Mouse (Mus musculus) intestine, embryonic 15.5 days (tissue): ENCODE measurements around the gene Fez1. TPM values are rescaled to one million over a fixed set of nuclear protein-coding genes. Genes with fewer than 3 reads are reported as not detected.

ENCODE experiments used
- ATAC-seq: fragments of 200-750 bp; cut with Nextera tagmentation; 2 replicates; pipeline ENCODE4 v1.8.0; 2017; ENCODE audit warnings: moderate TSS enrichment, moderate library complexity
- H3K27ac ChIP-seq: fragments of 300-500 bp; sonication (generic); 2 replicates; pipeline ENCODE4 v1.5.1; 2015; ENCODE audit warnings: mild to moderate bottlenecking, inconsistent platforms
- H3K27me3 ChIP-seq: fragments of 300-500 bp; sonication (generic); replicated peaks from 2 replicates; pipeline ENCODE4 v1.6.1; 2015; ENCODE audit warnings: inconsistent platforms
- H3K36me3 ChIP-seq: fragments of 300-500 bp; sonication (generic); 2 replicates; pipeline ENCODE4 v1.6.1; 2015; ENCODE audit warnings: inconsistent platforms
- H3K4me1 ChIP-seq: fragments of 300-500 bp; sonication (generic); replicated peaks from 2 replicates; pipeline ENCODE4 v1.6.1; 2015; ENCODE audit warnings: inconsistent platforms
- H3K4me2 ChIP-seq: fragments of 300-500 bp; sonication (generic); replicated peaks from 2 replicates; pipeline ENCODE4 v1.6.1; 2015; ENCODE audit warnings: mild to moderate bottlenecking, inconsistent platforms
- H3K4me3 ChIP-seq: fragments of 300-500 bp; sonication (generic); replicated peaks from 2 replicates; pipeline ENCODE4 v1.5.1; 2015; ENCODE audit warnings: inconsistent platforms
- H3K9ac ChIP-seq: fragments of 300-500 bp; sonication (generic); 2 replicates; pipeline ENCODE4 v1.6.1; 2015; ENCODE audit warnings: inconsistent platforms
- H3K9me3 ChIP-seq: fragments of 300-500 bp; sonication (generic); 2 replicates; pipeline ENCODE4 v1.6.1; 2016; ENCODE audit warnings: inconsistent platforms
- WGBS: fragments of 180-500 bp; shearing (Covaris S2); methylation state at CpG from one replicate; pipeline ENCODE4 v1.1.7; 2015; 5-methylcytosine and 5-hydroxymethylcytosine counted together
- polyA plus RNA-seq: library from polyadenylated mRNA; unstranded; fragments of >200 nt; fragmentation: Nextera tagmentation; extraction: Ambion mirVana; gene quantifications from 2 replicates; pipeline ENCODE4 v1.2.1, GENCODE M21; 2015

Fez1 gene
- polyA plus RNA-seq, 1 experiment from 2014 or later: 16.9 TPM

DNA sequence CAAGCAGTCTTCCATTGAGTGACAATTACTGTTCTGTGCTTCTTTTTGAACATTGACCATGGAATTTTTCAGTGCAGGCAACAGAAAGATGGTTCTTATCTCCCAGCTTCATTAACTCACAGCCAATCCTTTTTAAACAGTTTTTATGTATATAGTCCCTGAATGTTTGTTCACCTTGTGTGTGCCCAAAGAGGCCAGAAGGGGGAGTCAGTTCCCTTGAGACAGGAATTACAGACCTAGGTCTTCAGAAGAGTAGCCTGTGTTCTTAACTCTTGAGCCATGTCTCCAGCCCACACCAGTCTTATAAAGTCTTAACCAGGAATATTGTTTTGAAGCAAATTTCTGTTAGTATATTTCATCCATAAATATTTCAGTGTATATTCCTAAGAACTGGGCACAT lies 55.1 kb downstream of the Fez1 start:
- H3K9ac ChIP-seq: no peak overlapping the region
- no peaks in the 10 kb centered on the region for H3K4me1 ChIP-seq
- H3K4me2 ChIP-seq: no peak overlapping the region
- no peak overlapping the region for H3K4me3 ChIP-seq
- ATAC-seq: no peak
- H3K27ac ChIP-seq: no peak overlapping the region
- no peaks in the 10 kb centered on the region for H3K27me3 ChIP-seq
- H3K9me3 ChIP-seq: no peaks in the 10 kb centered on the region
- no peaks in the 10 kb centered on the region for H3K36me3 ChIP-seq

DNA sequence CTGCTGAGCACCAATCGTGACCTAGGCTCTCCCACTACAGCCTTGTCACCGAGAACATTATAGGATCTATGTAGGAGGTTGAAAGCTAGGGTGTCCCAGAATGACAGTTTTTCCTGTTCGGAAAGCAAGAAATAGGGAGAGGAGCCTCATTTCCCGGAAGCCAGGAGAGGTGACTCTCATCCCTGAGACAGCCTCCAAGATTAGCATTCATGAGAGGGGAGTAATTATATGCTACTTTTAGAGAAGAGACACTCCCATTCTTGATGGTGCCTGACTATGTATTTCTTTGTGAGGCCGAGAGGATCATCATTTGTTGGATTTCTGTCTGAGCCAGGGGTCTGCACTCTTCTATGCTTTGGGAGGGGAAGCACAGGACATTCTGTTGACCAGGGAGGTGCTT lies 60.0 kb downstream of the Fez1 start:
- Histone ChIP-seq H3K27me3 (no peaks in the 10 kb centered on the region), H3K4me2 (no peak overlapping the region), H3K36me3 (no peaks in the 10 kb centered on the region), H3K4me3 (no peak overlapping the region), H3K4me1 (no peaks in the 10 kb centered on the region), H3K9ac (no peak overlapping the region), H3K27ac (no peak overlapping the region), H3K9me3 (no peaks in the 10 kb centered on the region)
- WGBS: 77% methylated on average over 5 of the region's 5 CpGs
- ATAC-seq: no peak

DNA sequence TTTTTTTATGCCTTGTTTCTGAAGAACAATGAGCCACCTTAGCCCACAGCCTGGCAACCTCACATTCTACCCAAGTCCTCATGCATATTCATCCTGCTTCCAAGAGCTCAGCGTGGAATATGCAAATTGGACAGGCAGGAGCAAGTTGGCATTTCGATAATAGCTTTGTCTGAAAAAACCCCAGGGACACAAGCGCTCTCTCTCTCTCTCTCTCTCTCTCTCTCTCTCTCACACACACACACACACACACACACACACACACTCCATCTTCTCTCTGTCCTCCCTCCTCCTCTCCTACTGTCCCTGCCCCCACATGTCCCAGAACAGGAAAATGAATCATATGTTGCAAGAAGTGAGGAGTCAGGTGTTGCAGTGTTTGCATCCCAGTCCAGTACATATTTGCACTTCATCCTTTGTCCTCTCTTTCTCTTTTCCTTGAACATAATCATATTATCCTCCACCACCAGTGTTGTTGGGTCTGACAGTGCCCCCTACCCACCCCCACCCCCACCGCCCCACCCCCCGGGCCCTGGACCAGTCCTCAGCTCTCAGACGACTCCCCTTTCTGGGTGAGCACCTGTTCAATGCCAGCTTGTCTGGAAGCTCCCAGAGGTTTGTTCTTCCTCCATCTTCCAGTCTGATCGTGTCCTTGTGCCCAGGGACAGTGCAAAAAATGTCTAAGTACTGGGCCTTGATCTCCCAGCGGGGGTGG lies 60.5 kb downstream of the Fez1 start:
- WGBS: 49% methylated on average over 8 of the region's 8 CpGs
- no peak overlapping the region for H3K4me2 ChIP-seq
- H3K9ac ChIP-seq: no peak overlapping the region
- no peaks in the 10 kb centered on the region for H3K4me1 ChIP-seq
- no peak for ATAC-seq
- no peak overlapping the region for H3K4me3 ChIP-seq
- no peaks in the 10 kb centered on the region for H3K36me3 ChIP-seq
- H3K9me3 ChIP-seq: no peaks in the 10 kb centered on the region
- H3K27ac ChIP-seq: no peak overlapping the region
- H3K27me3 ChIP-seq: no peaks in the 10 kb centered on the region

DNA sequence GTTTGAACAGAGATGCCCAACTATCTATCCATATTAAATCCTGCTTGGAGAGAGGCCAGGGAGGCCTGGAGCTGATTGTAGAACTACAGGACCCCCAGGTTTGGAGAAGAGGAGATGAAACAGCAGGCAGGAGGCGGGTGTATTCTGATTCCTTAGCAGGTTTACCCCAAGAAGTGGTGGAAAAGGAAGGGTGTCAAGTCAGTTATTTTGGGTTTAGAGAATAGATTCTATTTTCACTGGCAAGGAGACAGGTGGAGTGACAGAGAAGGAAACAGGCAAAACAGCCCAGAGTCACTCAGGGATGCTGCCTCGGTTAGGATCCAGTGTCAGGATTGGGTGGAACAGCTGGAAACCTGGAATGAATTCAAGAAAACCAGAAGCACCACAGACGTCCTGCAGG lies 61.9 kb downstream of the Fez1 start:
- no peak for ATAC-seq

DNA sequence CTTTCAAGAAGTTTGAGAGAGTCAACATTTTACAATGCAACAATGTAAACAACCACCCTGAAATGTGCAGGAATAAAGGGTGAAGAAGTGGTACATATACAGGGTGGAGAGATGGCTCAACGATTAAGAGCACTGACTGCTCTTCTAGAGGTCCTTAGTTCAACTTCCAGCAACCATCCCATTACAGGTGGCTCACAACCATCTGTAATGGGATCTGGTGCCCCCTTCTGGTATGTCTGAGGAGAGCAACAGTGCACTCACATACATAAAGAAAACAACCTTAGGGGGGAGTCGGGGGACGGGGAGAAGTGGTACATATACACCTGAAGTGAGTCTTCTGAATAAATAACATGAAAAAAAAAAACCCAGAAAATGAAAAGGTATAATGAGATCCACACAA lies 63.6 kb downstream of the Fez1 start:
- Histone ChIP-seq H3K9ac (no peak overlapping the region), H3K4me2 (no peak overlapping the region), H3K9me3 (no peaks in the 10 kb centered on the region), H3K4me3 (no peak overlapping the region), H3K27ac (no peak overlapping the region), H3K4me1 (no peaks in the 10 kb centered on the region), H3K27me3 (no peaks in the 10 kb centered on the region), H3K36me3 (no peaks in the 10 kb centered on the region)
- 71% methylated on average over 3 of the region's 3 CpGs for WGBS
- ATAC-seq: no peak

More for the DNA sequence above, 61.9 kb downstream of the Fez1 start:
- no peaks in the 10 kb centered on the region for H3K9me3 ChIP-seq
- WGBS: 57% methylated on average over 3 of the region's 3 CpGs
- H3K27ac ChIP-seq: no peak overlapping the region
- H3K4me1 ChIP-seq: no peaks in the 10 kb centered on the region
- no peaks in the 10 kb centered on the region for H3K27me3 ChIP-seq
- H3K36me3 ChIP-seq: no peaks in the 10 kb centered on the region
- H3K9ac ChIP-seq: no peak overlapping the region
- H3K4me2 ChIP-seq: no peak overlapping the region
- H3K4me3 ChIP-seq: no peak overlapping the region

DNA sequence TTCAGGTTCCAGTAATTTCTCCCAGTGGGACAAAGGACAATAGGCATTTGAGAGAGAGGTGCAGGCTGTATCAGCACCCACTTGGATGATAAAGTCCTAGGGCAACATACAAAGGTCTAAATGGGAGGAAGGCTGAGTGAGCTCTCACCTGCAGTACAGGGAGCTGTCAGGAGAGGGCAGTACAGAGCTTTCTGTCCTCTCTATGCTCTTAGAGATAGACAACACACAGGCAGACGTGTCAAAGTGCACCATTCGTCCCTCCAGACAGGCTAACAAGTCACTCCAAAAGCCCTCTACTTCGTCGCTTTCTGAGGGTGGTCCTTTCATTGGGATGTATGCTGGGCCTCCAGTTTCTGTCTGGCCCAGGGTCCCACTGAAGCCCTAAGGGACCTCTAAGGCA lies 68.9 kb downstream of the Fez1 start:
- H3K4me3 ChIP-seq: no peak overlapping the region
- no peak overlapping the region for H3K9ac ChIP-seq
- no peaks in the 10 kb centered on the region for H3K4me1 ChIP-seq
- H3K4me2 ChIP-seq: no peak overlapping the region
- H3K27ac ChIP-seq: no peak overlapping the region
- H3K9me3 ChIP-seq: no peaks in the 10 kb centered on the region
- no peaks in the 10 kb centered on the region for H3K36me3 ChIP-seq
- 31% methylated on average over 4 of the region's 4 CpGs for WGBS
- no peak for ATAC-seq
- no peaks in the 10 kb centered on the region for H3K27me3 ChIP-seq

DNA sequence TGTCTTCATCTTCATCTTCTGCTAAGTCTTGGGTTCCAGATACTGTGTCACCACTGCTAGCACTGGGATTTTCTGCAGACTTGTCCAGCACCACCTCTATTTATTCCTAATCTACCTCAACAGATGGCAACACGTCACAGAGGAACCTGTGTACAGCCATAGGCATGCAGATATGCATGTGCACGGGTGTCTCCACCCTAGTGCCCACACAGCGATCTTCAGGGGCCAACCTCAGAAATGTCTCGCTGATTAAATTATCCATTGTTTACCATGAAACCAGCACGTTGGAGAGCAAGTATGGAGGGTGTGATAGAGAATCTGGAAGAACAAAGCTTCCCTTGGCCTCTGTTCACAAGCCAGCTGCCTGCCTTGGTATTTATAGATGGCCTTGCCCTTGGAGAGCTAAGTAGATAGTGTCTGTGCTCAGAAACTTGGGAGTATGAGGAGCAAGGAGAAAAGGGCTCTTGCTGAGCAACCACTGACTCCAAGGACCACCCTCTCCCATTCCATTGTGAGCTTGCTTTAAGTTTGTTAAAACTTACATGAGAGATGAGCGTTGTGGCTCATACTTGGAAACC lies 71.8 kb downstream of the Fez1 start:
- Histone ChIP-seq H3K27ac (no peak overlapping the region), H3K4me2 (no peak overlapping the region), H3K9me3 (no peaks in the 10 kb centered on the region), H3K4me3 (no peak overlapping the region), H3K9ac (no peak overlapping the region), H3K27me3 (no peaks in the 10 kb centered on the region), H3K36me3 (no peaks in the 10 kb centered on the region), H3K4me1 (no peaks in the 10 kb centered on the region)
- ATAC-seq: no peak
- WGBS: 67% methylated on average over 6 of the region's 6 CpGs

DNA sequence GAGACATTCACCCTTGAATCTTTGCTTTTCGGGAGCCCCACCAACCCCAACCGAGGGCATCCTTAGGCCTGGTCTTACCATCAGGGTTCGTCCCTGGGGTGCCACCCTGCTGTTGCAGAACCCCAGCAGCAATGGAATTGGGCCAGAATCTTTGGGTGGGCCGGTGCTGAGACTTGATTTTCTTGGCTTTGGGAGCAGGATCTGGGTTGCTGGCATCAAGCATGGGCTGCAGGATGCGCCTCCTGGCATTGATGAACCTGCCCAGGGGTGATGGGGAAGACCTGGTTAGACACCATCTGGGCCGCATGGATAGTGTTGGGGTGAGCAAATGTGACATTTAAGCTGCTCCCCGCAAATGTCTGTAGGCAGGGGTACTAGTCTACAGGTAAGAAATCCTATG lies 72.6 kb downstream of the Fez1 start:
- Histone ChIP-seq H3K27ac (no peak overlapping the region), H3K4me1 (no peaks in the 10 kb centered on the region), H3K9ac (no peak overlapping the region), H3K9me3 (no peaks in the 10 kb centered on the region), H3K36me3 (no peaks in the 10 kb centered on the region), H3K27me3 (no peaks in the 10 kb centered on the region), H3K4me2 (no peak overlapping the region), H3K4me3 (no peak overlapping the region)
- ATAC-seq: no peak
- WGBS: 88% methylated on average over 7 of the region's 7 CpGs

DNA sequence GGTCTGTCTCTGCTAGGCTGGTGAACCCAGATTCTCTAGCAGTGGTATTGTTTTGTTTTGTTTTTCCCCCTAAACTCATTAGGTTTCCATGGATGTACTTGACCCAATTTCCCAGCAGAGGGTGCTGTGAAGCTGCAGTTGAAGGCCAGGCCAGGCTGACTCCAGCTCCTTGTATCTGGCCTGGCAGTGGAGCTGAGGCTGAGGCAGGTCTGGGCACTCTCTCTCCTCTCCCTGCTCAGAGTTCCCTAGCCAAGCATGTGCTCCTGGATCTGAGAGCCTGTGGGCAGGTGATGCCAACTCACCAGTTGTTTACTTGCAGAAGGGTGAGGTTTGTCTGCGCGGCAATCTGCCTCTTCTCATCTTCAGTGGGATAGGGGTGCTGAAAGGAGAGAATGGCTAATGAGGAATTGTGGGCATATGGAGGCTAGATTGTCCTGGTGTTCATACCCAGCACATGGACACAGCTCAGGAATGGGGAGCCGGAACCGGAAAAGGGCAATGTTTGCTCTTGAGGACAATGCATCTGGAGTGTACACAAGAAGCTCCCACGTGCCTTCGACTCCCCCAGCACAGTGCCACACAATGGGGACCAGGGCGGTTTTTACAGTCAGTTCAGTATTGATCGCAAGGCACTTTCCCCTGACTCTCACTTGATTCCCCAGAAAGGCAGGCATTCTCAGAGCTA lies 73.5 kb downstream of the Fez1 start:
- H3K4me2 ChIP-seq: no peak overlapping the region
- peak; percentile 56; the same call in 1 of the 2 replicates for ATAC-seq
- no peak overlapping the region for H3K4me3 ChIP-seq
- H3K4me1 ChIP-seq: no peaks in the 10 kb centered on the region
- no peak overlapping the region for H3K9ac ChIP-seq
- H3K27me3 ChIP-seq: no peaks in the 10 kb centered on the region
- H3K27ac ChIP-seq: no peak overlapping the region
- H3K36me3 ChIP-seq: no peaks in the 10 kb centered on the region
- H3K9me3 ChIP-seq: no peaks in the 10 kb centered on the region
- 72% methylated on average over 8 of the region's 8 CpGs for WGBS

DNA sequence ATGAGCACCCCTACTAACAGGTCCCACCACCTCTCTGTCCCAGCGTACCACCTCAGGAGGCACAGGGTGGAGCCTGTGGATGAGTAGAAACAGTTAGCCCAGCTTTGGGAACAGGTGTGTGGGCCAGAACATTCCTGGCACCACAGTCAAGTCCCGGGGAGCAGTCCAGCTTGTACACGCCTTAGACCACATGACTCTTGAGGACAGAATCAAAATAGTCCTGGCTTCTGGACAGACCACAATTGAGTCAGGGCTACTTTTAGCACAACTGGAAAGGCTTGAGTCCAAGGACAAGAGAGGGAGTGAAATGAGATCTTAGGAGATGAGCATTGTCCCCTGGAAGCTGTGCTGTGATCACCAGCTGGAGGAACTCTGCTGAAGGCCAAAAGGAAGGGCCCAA lies 76.9 kb downstream of the Fez1 start:
- WGBS: 97% methylated on average over 3 of the region's 3 CpGs
- Histone ChIP-seq H3K27ac (no peak overlapping the region), H3K27me3 (no peaks in the 10 kb centered on the region), H3K9ac (no peak overlapping the region), H3K4me1 (no peaks in the 10 kb centered on the region), H3K4me3 (no peak overlapping the region), H3K9me3 (no peaks in the 10 kb centered on the region), H3K4me2 (no peak overlapping the region), H3K36me3 (no peaks in the 10 kb centered on the region)
- no peak for ATAC-seq

DNA sequence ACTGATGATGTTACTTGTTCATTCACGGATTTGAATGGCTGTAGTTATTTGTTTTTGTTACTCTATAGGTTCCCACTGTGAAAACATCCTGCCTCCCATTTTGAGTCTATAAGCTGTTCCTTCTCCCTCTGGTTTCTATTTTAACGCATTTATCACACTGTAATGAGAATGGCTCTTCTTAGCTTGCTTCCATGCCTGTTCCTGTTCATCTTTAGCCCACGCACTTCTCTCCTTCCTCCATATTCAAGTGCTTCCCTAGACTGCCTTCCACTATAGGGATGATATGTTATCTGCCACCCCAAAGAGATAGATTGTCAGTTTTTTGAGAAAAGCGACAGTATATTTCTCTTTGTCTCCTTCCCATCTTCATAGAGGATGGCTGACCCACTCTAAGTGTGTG lies 78.8 kb downstream of the Fez1 start:
- H3K9me3 ChIP-seq: no peaks in the 10 kb centered on the region
- no peaks in the 10 kb centered on the region for H3K27me3 ChIP-seq
- H3K4me3 ChIP-seq: no peak overlapping the region
- 90% methylated on average over 4 of the region's 4 CpGs for WGBS
- no peak overlapping the region for H3K4me2 ChIP-seq
- no peak for ATAC-seq
- H3K9ac ChIP-seq: no peak overlapping the region
- no peaks in the 10 kb centered on the region for H3K36me3 ChIP-seq
- no peak overlapping the region for H3K27ac ChIP-seq
- H3K4me1 ChIP-seq: no peaks in the 10 kb centered on the region

DNA sequence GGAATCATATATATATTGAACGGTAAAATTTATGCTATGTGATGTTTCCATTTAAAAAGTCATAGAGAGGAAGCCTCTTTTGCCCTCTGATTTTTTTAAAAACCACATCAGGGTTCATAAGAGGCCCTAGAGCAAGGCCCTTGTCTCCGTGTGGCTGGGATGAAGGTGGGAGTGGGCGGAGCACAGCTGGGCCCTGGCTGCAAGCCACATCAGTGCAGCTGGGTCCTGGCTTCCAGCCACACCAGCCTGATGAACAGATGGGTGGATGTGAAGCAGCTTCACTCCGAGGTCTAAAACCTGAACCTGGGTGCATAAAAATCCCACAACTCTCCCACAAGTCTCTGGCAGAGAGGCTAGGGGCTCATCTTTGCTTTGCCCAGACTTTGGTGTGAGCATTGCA lies 83.8 kb downstream of the Fez1 start:
- Histone ChIP-seq H3K36me3 (no peaks in the 10 kb centered on the region), H3K27ac (no peak overlapping the region), H3K4me2 (no peak overlapping the region), H3K4me3 (no peak overlapping the region), H3K9ac (no peak overlapping the region), H3K27me3 (no peaks in the 10 kb centered on the region), H3K4me1 (no peaks in the 10 kb centered on the region), H3K9me3 (no peaks in the 10 kb centered on the region)
- WGBS: 62% methylated on average over 4 of the region's 4 CpGs
- no peak for ATAC-seq

DNA sequence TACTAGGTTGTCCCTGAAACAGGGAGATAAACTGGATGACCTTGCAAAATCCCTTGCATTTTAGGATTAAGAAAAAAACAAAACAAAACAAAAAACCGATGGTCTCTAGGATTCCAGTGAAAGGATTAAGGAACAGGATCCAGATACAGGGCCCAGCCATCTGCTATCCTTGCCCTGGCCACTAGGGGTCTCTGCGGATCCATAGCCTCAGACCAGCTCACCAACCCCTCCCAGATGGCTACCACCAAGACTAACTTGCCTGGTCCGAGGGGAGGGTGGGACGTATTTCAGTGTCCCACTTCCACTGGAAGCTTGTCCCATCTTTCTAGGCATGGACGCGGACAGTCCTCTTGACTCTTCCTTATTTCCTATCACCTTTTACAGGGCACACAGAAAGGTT lies 94.7 kb downstream of the Fez1 start:
- 7% methylated on average over 6 of the region's 6 CpGs for WGBS
- H3K9me3 ChIP-seq: no peaks in the 10 kb centered on the region
- H3K4me3 ChIP-seq: no peak overlapping the region
- no peaks in the 10 kb centered on the region for H3K36me3 ChIP-seq
- H3K4me1 ChIP-seq: 0 out of 2 replicates have a peak, but pooled peaks cover 4% of the 10 kb centered on the region
- H3K27ac ChIP-seq: peak overlapping the region; percentile 46
- no peaks in the 10 kb centered on the region for H3K27me3 ChIP-seq
- H3K9ac ChIP-seq: no peak overlapping the region
- H3K4me2 ChIP-seq: peak overlapping the region; percentile 38
- ATAC-seq: peak; percentile 82
